Comparison of ENCODE assay signal across 8 mouse cellular contexts in genomic region chr5:137349384-137350204, GRCm38 (mm10). TPM values are rescaled to one million over a fixed set of nuclear protein-coding genes. Genes with fewer than 3 reads are reported as not detected.
DNase-seq lines count a peak whose midpoint lies in the region; ATAC-seq and TF ChIP-seq lines count a peak whose summit lies in the region.

Gene Ephb4 (plus strand): TSS chr5:137350109.

- 0 out of 2 replicates have a peak, but pooled peaks cover 6% of the 10 kb centered on the region for H3K4me1 ChIP-seq in embryonic facial prominence, embryonic 11.5 days (ENCODE audit: control insufficient read depth, insufficient read depth, low read length)
- peaks cover 9% of the 10 kb centered on the region; the same call in 1 of the 2 replicates for H3K4me1 ChIP-seq in intestine, postnatal 0 days (replicated peaks; ENCODE audit: control insufficient read depth, insufficient read depth, low read length)
- H3K4me1 ChIP-seq in limb, embryonic 11.5 days (ENCODE audit: control insufficient read depth, insufficient read depth, low read length): peaks cover 35% of the 10 kb centered on the region
- peaks cover 54% of the 10 kb centered on the region for H3K4me1 ChIP-seq in midbrain, embryonic 13.5 days (replicated peaks)
- peaks cover 26% of the 10 kb centered on the region; the same call in 1 of the 2 replicates for H3K4me1 ChIP-seq in stomach, embryonic 14.5 days (ENCODE audit: control insufficient read depth, insufficient read depth, low read length)

- ATAC-seq in embryonic facial prominence, embryonic 11.5 days (replicated peaks; ENCODE audit: insufficient number of reproducible peaks, low FRiP score, low TSS enrichment, low read depth): peak; percentile 95
- ATAC-seq in intestine, postnatal 0 days: peak; percentile 81
- peak; percentile 93 for ATAC-seq in limb, embryonic 11.5 days (ENCODE audit: insufficient number of reproducible peaks, low FRiP score, low TSS enrichment, low read depth)
- peak; percentile 90 for ATAC-seq in midbrain, embryonic 13.5 days
- peak; percentile 96 for ATAC-seq in stomach, embryonic 14.5 days (ENCODE audit: insufficient number of reproducible peaks, insufficient read depth, low FRiP score, low read depth)

- no peaks in the 10 kb centered on the region for H3K9me3 ChIP-seq in embryonic facial prominence, embryonic 11.5 days (replicated peaks; ENCODE audit: control insufficient read depth, low read length)
- H3K9me3 ChIP-seq in intestine, postnatal 0 days (ENCODE audit: control insufficient read depth): no peaks in the 10 kb centered on the region
- no peaks in the 10 kb centered on the region for H3K9me3 ChIP-seq in limb, embryonic 11.5 days (ENCODE audit: control insufficient read depth, low read length)
- no peaks in the 10 kb centered on the region for H3K9me3 ChIP-seq in midbrain, embryonic 13.5 days
- H3K9me3 ChIP-seq in stomach, embryonic 14.5 days (ENCODE audit: control insufficient read depth, low read depth, low read length): no peaks in the 10 kb centered on the region

- peak within 1 kb of the TSS; percentile 93 for H3K4me3 ChIP-seq in embryonic facial prominence, embryonic 11.5 days (ENCODE audit: low read depth, low read length)
- peak within 1 kb of the TSS; percentile 81 for H3K4me3 ChIP-seq in intestine, postnatal 0 days (ENCODE audit: low read depth, low read length)
- H3K4me3 ChIP-seq in limb, embryonic 11.5 days (ENCODE audit: low read depth, low read length): peak within 1 kb of the TSS; percentile 97
- H3K4me3 ChIP-seq in midbrain, embryonic 13.5 days (replicated peaks): peak within 1 kb of the TSS; percentile 65
- peak within 1 kb of the TSS; percentile 89 for H3K4me3 ChIP-seq in stomach, embryonic 14.5 days (ENCODE audit: low read depth, low read length)

- peak within 1 kb of the TSS; percentile 81 for H3K4me2 ChIP-seq in embryonic facial prominence, embryonic 11.5 days (ENCODE audit: low read depth, low read length)
- H3K4me2 ChIP-seq in intestine, postnatal 0 days (replicated peaks; ENCODE audit: low read depth): peak within 1 kb of the TSS; percentile 91
- H3K4me2 ChIP-seq in limb, embryonic 11.5 days (ENCODE audit: low read depth, severe bottlenecking): peak within 1 kb of the TSS; percentile 100
- peak within 1 kb of the TSS; percentile 95 for H3K4me2 ChIP-seq in midbrain, embryonic 13.5 days (replicated peaks)
- peak within 1 kb of the TSS; percentile 97 for H3K4me2 ChIP-seq in stomach, embryonic 14.5 days (replicated peaks; ENCODE audit: low read depth, low read length)

- peak; percentile 58 for DNase-seq in layer of hippocampus, adult 11-12 months (ENCODE audit: low spot score)
- no peak for DNase-seq in layer of hippocampus, adult 9-10 months (ENCODE audit: low spot score)
- DNase-seq in embryonic facial prominence, embryonic 11.5 days (ENCODE audit: low spot score): peak; percentile 97
- DNase-seq in heart, adult 11 months: peak; percentile 100
- peak; percentile 96 for DNase-seq in limb, embryonic 11.5 days (ENCODE audit: low spot score)

- under 1% methylated on average over 31 of the region's 32 CpGs for WGBS in embryonic facial prominence, embryonic 11.5 days
- WGBS in intestine, postnatal 0 days: under 1% methylated on average over 32 of the region's 32 CpGs
- under 1% methylated on average over 32 of the region's 32 CpGs for WGBS in limb, embryonic 11.5 days
- under 1% methylated on average over 31 of the region's 32 CpGs for WGBS in midbrain, embryonic 13.5 days
- WGBS in stomach, embryonic 14.5 days: under 1% methylated on average over 32 of the region's 32 CpGs

- H3K9ac ChIP-seq in embryonic facial prominence, embryonic 11.5 days (replicated peaks; ENCODE audit: low read length): peak within 1 kb of the TSS; percentile 97
- peak within 1 kb of the TSS; percentile 87 for H3K9ac ChIP-seq in intestine, postnatal 0 days (ENCODE audit: low read depth, low read length)
- H3K9ac ChIP-seq in limb, embryonic 11.5 days (ENCODE audit: low read length): peak within 1 kb of the TSS; percentile 97
- peak within 1 kb of the TSS; percentile 85 for H3K9ac ChIP-seq in midbrain, embryonic 13.5 days (replicated peaks)
- peak within 1 kb of the TSS; percentile 87 for H3K9ac ChIP-seq in stomach, embryonic 14.5 days (replicated peaks; ENCODE audit: low read depth, low read length)

- peak; percentile 55 for TF ChIP-seq CTCF in intestine, postnatal 0 days (IDR thresholded peaks at IDR 0.05; ENCODE audit: low read depth)

- H3K36me3 ChIP-seq in embryonic facial prominence, embryonic 11.5 days (replicated peaks; ENCODE audit: control insufficient read depth, insufficient read depth, low read depth, low read length): peaks cover 6% of the 10 kb centered on the region
- peaks cover 10% of the 10 kb centered on the region; the same call in 1 of the 2 replicates for H3K36me3 ChIP-seq in intestine, postnatal 0 days (ENCODE audit: control insufficient read depth, insufficient read depth)
- peaks cover 7% of the 10 kb centered on the region for H3K36me3 ChIP-seq in limb, embryonic 11.5 days (ENCODE audit: control insufficient read depth, insufficient read depth, low read length)
- peaks cover 8% of the 10 kb centered on the region for H3K36me3 ChIP-seq in midbrain, embryonic 13.5 days
- peaks cover 11% of the 10 kb centered on the region for H3K36me3 ChIP-seq in stomach, embryonic 14.5 days (ENCODE audit: control insufficient read depth, insufficient read depth, low read length)

- H3K27me3 ChIP-seq in embryonic facial prominence, embryonic 11.5 days (ENCODE audit: control insufficient read depth, insufficient read depth, low read length): no peaks in the 10 kb centered on the region
- H3K27me3 ChIP-seq in intestine, postnatal 0 days (replicated peaks; ENCODE audit: control insufficient read depth, insufficient read depth, low read length): no peaks in the 10 kb centered on the region
- H3K27me3 ChIP-seq in limb, embryonic 11.5 days (ENCODE audit: control insufficient read depth, insufficient read depth, low read length): no peaks in the 10 kb centered on the region
- H3K27me3 ChIP-seq in midbrain, embryonic 13.5 days: peaks cover 22% of the 10 kb centered on the region
- no peaks in the 10 kb centered on the region for H3K27me3 ChIP-seq in stomach, embryonic 14.5 days (ENCODE audit: control insufficient read depth, insufficient read depth, low read length)

- peak within 1 kb of the TSS; percentile 95 for H3K27ac ChIP-seq in embryonic facial prominence, embryonic 11.5 days (replicated peaks; ENCODE audit: low read depth, low read length)
- peak within 1 kb of the TSS; percentile 89 for H3K27ac ChIP-seq in intestine, postnatal 0 days (ENCODE audit: low read depth, low read length)
- H3K27ac ChIP-seq in limb, embryonic 11.5 days (replicated peaks; ENCODE audit: low read depth, low read length): peak within 1 kb of the TSS; percentile 98
- H3K27ac ChIP-seq in midbrain, embryonic 13.5 days: peak within 1 kb of the TSS; percentile 72
- H3K27ac ChIP-seq in stomach, embryonic 14.5 days (ENCODE audit: low read length): peak within 1 kb of the TSS; percentile 98

RNA-seq across cellular contexts. Expression of gene Ephb4, which starts in this region (rescaled TPM):
- polyA plus RNA-seq in embryonic facial prominence, embryonic 11.5 days (2014; fragmentation: Nextera tagmentation; extraction: Ambion mirVana): 46.4 and 52.3 TPM in 2 replicates
- 12.6 and 12.9 TPM in 2 replicates for polyA plus RNA-seq in intestine, postnatal 0 days (2015; fragmentation: Nextera tagmentation; extraction: Ambion mirVana)
- polyA plus RNA-seq in limb, embryonic 11.5 days (2014; fragmentation: Nextera tagmentation; extraction: Ambion mirVana): 71.2 and 76.7 TPM in 2 replicates
- 7.5 and 8.6 TPM in 2 replicates for polyA plus RNA-seq in midbrain, embryonic 13.5 days (2015; fragmentation: Nextera tagmentation; extraction: Ambion mirVana)
- 42.0 and 44.6 TPM in 2 replicates for polyA plus RNA-seq in stomach, embryonic 14.5 days (2014; fragmentation: Nextera tagmentation; extraction: Ambion mirVana)
